Mouse (Mus musculus) spleen, postnatal 14 days (tissue): ENCODE measurements around the gene Uqcrq.
"Not testable (repeated sequence)": the region's sequence is repeated elsewhere in the genome, so short reads cannot be mapped to it uniquely, and the experiment has no call there.

Experiments
- DNase-seq, 2 experiments: peaks; one replicate each; pipeline ENCODE4 v3.0.0; 2021 to 2022; ENCODE audit warnings: low spot score in 2 of 2

Gene Uqcrq

GRCm38 (mm10) chr11:53451361-53451760 is 20.7 kb upstream of the Uqcrq start:
- DNase-seq = no peak

DNA sequence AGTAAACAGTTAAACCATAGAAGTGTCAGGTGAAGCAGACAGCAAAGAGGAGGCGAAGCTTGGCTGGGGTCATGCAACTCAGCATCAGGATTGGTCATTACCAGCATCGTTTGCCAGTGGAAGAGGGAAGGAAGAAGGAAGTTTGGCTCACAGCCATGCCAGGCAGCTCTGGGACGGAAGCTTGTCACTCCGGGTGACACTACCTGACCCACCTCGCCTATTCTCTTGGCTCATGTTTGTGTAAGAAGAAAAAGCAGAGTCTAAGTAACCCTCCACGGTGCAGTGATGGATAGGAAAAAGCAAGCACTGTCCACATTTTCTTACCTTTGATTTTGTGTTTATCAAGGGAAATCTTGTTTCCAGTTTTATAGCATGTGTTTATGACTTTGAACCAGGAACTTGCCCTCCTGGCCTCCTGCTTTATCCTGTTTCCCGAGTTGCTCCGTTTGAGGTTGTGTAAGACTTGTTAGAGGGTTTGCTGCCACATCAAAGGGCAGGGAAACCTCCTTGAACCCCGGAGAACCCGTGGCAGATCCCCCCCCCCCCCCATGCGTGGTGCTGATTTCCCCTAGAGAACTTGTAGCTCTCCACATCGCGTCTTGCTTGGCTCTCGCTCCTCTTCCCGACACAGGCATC is 19.6 kb upstream of the Uqcrq start:
- DNase-seq = no peak

DNA sequence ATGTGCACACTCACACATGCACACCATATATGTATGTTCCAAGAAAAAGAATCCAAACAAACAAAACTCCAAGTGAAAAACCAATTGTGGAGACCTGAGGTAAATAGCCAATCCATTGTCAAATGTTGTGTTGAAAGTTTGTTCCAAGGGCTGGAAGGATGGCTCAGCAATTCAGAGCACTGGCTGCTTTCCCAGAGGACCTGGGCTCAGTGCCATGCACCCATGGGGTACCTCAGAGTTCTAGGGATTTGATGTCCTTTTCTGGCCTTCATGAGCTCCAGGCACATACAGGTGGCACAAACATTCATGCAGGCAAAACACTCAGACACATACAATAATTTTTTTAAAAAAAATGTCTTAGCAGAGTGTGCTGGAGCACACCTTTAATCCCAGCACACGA is 17.9 kb upstream of the Uqcrq start:
- DNase-seq = no peak

DNA sequence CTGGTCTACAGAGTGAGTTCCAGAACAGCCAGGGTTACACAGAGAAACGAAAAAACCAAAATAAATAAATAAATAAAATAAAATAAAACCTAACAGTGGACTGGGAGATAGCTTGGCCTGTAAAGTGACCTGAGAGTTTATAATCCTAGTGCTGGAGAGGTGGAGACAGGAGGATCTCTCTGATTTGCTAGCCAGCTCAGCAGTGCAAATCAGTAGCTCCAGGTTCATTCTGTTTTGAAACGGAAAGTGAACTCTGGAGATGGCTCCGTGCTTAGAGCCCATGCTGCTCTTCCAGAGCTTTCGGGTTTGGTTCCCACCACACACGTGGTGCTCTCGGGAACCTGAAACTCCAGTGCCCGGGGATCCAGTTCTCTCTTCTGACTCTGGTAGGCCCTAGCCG is 17.4 kb upstream of the Uqcrq start:
- DNase-seq = no peak

DNA sequence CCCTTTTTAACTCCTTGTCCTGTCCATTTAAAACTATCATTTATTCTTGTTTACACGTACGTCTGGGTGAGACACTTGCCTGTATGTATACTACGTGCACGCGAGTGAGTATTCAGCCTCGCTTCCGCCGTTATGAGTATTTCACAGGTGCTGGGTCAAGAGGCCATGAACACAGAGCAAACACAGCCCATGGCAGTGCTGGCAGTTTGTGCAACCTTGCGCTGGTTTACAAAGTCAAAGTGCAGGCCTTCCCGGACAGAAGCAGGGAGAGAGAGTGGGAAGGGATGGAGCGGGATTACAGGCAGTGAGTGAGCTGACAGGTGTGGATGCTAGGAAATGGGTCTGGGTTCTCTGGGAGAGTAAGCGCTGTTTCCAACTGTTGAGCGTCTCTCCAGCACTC is 15.6 kb upstream of the Uqcrq start:
- DNase-seq = no peak

GRCm38 (mm10) chr11:53445562-53445961 is 14.9 kb upstream of the Uqcrq start:
- DNase-seq = no peak

DNA sequence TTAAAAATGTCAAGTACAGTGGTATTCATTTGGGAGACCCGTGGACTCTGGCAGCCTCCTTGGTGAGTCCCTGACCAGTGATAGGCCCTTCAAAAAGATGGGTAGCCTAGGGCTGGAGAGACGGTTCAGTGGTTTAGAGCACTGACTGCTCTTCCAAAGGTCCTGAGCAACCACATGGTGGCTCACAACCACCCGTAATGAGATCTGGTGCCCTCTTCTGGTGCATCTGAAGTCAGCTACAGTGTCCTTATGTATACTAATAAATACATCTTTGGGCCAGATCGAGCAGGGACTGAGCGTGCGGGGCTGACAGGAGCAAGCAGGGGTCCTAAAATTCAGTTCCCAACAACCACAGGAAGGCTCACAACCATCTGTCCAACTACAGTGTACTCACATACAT is 13.2 kb upstream of the Uqcrq start:
- peak in 1 of 2 experiments; percentile 29 for DNase-seq

DNA sequence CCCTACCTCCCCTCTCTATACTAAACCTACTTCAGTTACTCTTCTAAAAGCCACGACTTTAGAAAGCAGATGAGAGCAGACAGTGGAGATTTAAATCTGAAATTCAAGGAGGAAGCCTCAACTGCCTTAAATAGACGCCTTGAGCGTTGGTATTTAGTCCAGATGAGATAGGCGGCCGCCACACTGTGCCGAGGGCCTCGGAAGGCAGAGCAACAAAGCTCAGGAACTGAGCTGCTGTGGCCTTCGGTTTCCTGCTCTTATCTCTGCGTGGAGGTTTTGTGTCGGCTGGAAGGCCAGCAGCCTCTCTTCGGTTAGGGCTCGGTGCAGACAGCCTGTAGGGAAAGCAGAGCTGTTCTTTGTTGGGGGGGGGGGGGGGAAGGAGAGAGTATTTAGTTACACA is 11.3 kb upstream of the Uqcrq start:
- DNase-seq = no peak

DNA sequence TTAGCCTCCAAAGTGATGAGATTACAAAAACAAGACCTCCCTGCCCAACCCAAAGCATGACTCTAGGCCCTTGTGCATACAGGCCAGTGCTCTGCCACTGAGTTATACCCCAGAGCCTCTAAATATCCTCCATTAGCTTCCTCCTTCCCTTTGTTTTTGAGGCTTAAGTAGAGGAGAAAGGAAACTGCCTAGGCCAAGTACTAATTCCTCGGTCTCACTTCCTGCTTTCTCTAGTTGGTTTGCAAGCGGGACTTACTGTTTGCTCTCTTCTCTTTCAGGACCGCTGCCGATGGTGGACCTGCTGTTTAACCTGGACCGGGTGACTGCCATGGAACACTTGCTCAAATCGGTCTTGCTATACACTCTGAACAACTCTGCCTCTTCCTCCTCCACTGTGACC is 5.7 kb upstream of the Uqcrq start:
- DNase-seq = no peak

DNA sequence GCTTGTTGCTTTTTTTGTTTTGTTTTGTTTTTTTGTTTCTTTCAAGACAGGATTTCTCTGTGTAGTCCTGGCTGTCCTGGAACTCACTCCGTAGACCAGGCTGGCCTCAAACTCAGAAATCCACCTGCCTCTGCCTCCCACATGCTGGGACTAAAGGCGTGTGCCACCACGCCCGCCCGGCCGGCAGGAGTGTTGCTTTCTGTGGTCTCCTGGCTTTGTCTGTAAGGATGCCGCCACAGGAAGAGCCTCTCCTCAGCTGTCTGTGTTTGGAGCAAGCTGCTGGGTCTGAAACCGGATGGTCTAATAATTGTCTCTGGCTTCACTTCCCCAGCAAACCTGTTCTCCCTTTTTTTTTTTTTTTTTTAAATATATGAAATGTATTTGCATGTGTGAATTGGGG is 4.9 kb upstream of the Uqcrq start:
- no peak for DNase-seq

GRCm38 (mm10) chr11:53433057-53433456 is 2.4 kb upstream of the Uqcrq start:
- DNase-seq = no peak

DNA sequence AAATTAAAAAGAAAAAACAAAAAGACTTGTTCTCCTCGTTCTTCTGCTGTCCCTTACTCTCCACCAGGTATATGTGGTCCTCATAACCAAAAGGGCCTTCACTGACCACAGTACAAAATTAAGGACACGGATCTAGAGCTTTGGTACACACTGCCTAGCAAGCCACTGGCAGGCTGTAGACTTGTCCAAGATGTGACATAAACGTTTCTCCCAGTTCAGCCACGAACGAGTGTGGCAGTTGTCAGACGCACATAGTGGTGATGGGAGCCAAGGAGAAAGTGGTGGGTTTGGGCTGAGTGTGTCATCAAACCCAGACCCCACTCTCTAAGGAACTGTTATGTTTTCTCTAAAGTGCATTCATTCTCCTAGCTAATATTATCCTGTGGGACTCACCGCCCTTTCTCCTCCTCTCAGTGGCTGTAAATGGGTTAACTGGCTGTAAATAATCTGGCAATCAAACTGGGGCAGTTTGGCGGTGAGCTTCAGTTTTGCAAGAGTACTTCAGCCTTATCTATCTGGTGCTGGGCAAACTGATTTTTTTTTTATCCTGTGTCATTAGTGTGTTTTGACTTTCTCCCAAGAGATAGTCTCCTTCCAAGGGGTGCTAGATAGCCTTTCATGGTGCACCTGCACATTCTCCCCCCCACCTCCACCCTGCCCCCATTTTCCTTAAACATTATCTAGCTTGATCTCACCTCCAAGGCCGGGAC is 871 bp upstream of the Uqcrq start:
- DNase-seq = no peak

- DNase-seq = no peak
These were observed 346 bp downstream of the Uqcrq start for GRCm38 (mm10) chr11:53430300-53430669.

- DNase-seq = no peak
These were observed 1.4 kb downstream of the Uqcrq start for GRCm38 (mm10) chr11:53429182-53429581.

DNA sequence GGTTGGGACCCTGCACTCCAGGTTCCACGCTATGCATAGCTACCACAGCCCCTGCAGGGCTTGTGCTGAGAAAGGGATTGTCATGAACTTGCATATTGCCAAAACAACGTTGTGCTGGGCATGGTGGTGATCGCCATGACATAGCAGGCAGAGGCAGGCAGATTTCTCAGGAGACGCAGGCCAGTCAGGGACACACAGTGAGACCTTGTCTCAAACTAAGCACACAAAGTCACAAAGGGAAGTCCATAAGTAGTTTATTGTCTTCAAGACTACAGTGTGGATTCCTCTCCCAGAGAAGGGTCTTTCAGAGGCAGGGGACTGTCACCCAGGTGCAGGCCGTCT is 1.9 kb downstream of the Uqcrq start:
- DNase-seq = no peak

DNA sequence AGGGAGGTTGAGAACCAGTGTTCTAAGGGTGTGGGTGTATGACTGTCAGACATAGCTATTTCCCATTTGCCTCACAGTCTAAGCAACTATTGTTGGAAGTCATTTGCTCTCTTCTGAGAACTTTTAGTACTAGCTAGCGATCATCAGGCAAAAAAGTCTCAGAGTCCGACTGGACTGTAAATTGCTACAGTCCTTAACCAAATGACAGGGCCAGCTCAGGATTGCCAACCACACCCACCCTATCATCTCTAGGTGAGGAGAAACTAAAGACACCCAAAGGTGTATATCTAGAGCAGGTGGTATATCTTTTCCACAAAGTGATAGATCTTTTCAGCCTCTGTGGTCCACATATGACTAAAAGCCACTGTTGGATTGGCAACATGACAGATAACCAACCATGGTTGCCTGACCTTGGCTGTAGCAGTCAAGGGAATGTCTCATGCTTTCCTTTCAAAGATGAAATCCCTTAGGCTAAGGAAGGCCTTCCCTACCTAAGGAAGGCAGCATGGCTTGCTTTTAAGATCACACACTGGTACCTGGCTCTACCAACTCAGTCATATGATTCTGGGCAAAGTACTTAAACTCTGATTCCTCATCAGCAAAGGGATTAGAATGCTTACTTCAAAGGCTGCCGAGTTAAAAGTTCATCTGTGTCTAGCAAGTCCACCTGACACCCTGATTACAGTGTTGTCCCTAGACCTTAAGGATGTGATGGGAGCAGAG is 2.5 kb downstream of the Uqcrq start:
- no peak for DNase-seq

DNA sequence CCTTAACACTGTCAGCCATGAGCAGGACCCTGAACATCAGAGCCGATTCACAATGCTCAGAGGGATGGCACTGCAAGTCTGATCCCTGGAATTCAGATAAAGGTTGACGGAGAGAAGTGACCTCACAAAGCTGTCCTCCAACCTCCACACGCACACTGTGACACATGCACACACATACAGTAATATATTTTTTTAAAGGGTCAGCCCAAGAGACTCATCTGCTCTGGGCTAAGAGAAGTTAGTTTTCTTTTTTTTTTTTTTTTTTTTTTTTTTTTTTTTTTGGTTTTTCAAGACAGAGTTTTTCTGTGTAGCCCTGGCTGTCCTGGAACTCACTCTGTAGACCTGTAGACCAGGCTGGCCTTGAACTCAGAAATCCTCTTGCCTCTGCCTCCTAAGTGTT is 3.7 kb downstream of the Uqcrq start:
- not testable (repeated sequence) for DNase-seq

DNA sequence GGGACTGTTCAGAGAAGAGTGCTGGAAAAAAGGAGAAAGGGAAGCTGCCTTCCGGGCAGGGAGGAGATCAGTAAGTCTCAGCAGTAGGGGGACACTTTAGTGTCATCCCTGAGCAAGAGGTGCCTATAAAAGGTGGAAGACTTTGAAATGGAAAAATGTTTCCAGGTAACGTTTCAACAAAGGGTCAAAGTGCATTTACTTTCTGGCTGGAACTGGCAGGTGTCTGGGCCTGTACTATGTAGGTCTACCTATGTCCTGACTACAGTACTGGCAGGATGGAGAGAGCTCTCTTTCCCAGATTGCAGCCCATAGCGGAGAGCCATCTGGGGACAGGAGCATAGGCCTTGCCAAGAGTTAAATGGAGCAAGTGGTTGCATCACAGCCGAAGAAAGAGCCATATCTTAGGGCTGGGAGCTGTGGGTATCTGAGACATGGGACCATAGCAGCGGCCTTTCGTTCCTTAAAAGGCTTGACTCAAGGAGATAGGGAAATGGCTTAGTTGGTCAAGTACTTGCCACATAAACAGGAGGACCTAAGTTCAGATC is 4.8 kb downstream of the Uqcrq start:
- DNase-seq = no peak

DNA sequence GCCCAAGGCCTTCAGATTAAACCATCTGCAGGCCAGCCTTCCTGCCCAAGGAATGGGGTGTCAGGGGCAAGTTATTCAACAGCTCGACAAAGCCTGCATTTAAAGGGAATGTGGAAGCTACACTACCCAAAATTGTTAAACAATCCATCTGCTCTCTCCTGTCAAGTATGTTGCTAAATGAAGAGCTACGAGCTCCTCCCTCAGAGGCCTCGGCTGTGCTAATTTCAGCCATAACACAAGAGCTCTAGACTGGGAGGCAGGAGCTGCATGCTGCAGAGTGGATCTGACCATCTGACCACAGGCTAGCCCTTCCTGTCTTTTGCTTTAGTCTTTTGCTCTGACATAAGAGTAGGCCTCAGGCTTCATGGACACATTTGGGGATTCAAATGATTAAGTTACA is 5.4 kb downstream of the Uqcrq start:
- DNase-seq = no peak

- DNase-seq = no peak
These were observed 5.8 kb downstream of the Uqcrq start for GRCm38 (mm10) chr11:53424826-53425225.

GRCm38 (mm10) chr11:53423036-53423435 is 7.6 kb downstream of the Uqcrq start, which contains the start of gene Leap2:
Gene Leap2, minus strand, starts transcription at chr11:53423170.
- no peak for DNase-seq

DNA sequence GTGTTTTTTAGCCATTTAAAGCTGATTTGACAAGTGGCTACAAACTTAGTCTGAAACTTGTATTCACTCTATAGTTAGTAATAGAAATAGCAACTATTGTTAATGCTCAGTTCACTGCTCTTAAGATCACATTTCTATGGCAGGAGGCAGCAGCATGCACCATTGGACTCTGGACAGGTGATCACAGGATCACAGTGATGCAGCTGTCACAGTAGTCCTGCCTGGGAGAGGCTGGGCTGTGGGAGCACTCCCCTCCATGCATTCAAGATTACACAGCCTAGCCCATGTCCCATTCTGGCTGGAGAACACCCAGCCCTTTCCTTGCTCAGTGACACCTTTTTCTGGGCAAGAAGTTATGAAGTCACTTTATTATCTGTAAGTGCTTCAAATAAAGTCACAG is 12.6 kb downstream of the Uqcrq start:
- no peak for DNase-seq

- DNase-seq = no peak
These were observed 16.8 kb downstream of the Uqcrq start for GRCm38 (mm10) chr11:53413871-53414270.
